Mouse (Mus musculus): ENCODE measurements around the gene Atg2a.

Atg2a gene

DNA sequence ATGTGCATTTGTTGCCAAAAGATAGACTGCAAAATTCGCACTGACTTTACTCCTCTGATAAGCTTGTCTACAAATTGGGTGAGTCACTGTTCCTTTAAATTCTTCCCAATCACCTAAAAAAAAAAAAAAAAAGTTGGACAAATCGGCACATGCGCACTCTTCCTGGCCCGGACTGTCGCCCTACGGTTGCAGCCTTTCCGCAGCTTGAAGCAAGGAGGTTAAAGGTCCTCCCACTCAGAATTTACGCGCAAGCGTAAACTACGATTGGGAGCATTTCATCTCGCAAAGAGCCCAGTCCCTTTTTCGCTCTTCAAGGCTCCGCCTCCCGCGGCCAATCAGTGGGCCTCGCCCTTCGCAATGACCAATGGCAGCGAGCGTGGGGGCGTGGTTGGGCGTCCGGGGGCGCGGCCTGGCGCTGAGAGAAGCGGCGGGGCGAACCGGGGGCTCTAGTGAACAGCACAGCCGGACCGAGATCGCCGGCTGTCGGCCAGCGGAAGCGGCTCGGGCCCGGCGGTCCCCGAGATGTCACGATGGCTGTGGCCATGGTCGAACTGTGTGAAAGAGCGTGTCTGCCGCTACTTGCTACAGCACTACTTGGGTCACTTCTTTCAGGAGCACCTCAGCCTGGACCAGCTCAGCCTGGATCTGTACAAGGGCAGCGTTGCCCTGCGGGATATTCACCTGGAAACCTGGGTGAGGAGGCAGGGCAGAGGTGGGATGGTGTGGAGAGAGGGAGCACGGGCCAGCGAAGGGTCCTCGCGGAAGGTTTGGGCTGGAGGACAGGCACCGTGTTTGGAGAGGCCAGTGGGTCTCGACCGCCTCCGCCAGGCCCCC lies at the start of gene Atg2a:
Gene Atg2a, plus strand, starts transcription at position 395 of the 834 bp plus-strand sequence.
- DNase-seq (ENCODE audit: low spot score): peak; percentile 99

GRCm38 (mm10) chr19:6204265-6204664 lies 37.2 kb upstream of the Atg2a start:
- DNase-seq (ENCODE audit: low spot score): no peak

DNA sequence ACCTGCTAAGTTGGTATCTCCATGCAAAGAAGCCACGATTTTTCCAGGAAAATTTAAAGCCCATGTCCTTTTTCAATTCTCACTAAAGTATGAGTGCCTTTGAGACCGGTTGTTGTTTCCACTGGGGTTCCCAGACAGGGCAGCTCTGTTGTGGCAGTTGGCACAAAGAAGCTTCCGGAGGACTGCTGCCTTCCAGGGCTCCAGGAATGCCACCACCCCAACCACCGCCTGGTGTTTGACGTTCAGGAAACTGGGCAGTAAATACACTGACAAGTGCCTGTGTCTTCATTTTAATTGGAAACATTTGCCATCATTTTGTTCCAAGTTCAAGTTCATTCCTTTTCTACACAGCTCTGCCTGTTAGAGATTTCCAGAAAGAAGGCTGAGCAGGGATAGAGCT lies 34.8 kb upstream of the Atg2a start:
- DNase-seq (ENCODE audit: low spot score): no peak

DNA sequence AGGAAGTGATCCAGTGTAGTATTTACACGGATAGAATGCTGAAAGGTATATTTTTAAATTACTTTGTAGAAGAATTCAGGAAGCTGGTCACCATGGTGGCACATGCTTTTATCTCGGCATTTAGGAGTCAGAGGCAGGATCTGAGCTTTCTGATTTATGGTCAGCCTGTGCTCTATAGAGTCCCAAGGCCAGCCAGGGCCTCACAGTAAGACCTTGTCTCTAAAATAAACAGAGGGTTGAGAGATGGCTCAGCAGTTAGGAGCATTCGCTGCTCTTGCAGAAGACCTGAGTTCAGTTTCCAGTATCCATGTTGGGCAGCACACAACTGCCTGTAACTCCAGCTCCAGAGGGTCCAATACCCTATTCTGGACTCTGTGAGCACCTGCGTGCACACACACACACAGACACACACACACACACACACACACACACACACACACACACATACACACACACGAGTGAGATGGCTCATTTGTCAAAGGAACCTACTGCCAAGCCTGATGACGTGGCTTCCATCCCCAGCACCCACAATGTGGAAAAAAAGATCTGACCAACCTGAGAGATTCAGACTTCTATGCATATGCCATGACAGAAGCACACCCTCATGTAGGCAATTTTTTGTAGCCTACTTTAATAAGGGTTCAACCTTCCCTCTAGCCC lies 25.3 kb upstream of the Atg2a start:
- DNase-seq (ENCODE audit: low spot score): no peak

DNA sequence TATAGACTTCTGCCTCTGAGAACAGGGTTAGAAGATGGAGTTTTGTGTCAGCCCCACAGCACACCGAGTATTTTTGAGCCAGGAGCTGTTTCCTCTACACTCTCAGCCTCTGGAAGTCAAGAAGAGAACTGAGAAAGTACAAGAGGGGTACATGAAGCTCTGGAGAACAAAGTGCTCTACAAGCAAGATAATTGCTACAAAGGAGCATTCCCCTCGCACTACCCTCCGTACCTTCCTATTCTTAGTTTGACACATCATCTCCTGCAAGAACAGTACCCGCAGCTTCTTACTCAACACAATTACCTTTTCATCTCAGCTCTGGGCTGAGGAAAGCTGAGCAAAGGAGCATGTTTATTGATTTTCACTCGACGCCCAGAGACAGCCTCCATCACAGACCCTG lies 22.9 kb upstream of the Atg2a start:
- no peak for DNase-seq (ENCODE audit: low spot score)

GRCm38 (mm10) chr19:6226135-6226534 lies 15.3 kb upstream of the Atg2a start, which contains the start of gene Gpha2:
Gene Gpha2 (plus strand): TSS chr19:6226380.
- no peak for DNase-seq (ENCODE audit: low spot score)

GRCm38 (mm10) chr19:6226763-6227162 lies 14.7 kb upstream of the Atg2a start:
- DNase-seq (ENCODE audit: low spot score): no peak

GRCm38 (mm10) chr19:6227864-6228263 lies 13.6 kb upstream of the Atg2a start:
- DNase-seq (ENCODE audit: low spot score): no peak

DNA sequence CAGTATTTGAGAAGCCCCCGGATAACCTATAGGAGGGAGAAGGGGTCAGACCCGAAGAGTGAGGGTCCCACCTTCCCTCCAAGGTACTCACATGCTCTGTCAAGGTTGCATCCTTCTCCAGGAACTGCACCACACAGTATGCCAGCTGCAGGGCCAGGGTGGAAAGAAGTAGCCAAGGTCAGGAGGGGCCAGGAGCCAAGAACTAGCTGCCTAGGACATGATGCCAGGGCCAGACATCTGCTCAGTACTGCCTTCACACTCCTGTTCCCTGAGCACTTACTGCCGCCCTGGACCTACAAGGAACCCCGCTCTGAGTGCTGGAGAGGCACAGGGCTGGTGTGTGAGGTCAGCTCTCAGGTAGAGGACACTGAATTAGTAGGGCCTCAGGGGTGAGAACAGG lies 11.1 kb upstream of the Atg2a start:
- no peak for DNase-seq (ENCODE audit: low spot score)

DNA sequence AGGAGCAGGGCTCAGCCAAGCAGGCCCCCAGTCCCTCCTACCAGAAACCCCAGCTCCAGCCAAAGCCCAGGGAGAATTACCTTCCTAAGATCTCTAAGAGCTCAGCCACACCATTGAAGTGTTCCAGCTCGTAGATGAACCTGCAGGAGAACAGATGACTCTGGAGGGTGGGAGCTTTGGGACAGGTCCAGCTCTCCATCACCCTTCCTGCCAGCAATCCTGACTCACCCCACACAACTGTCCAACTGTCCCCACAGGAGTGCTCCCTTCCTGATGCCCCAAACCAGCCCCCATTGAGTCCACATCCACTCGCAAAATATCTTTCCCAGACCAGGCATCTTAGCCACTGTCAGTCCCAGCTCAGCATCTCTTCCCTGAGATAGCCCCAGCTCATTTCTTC lies 10.4 kb upstream of the Atg2a start:
- DNase-seq (ENCODE audit: low spot score): no peak

DNA sequence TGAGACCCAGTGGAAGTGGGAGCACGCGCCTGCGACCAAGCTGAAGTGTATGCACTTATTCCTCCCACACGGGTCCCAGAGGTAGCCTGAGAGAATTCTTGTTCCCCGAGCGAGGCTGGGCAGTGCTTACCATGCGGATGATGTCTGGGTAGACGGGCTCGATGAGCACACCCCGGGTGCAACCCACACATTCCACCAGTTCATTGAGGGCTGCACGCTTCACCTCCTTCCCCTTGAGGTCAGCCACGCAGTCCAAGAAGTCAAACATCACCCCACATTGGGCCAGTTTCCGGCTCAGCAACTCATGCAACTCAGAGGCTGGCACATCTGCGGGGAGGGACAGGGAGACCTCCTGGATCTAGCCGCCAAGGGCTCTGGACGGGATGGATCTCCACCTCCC lies 7.8 kb upstream of the Atg2a start:
- DNase-seq (ENCODE audit: low spot score): no peak

DNA sequence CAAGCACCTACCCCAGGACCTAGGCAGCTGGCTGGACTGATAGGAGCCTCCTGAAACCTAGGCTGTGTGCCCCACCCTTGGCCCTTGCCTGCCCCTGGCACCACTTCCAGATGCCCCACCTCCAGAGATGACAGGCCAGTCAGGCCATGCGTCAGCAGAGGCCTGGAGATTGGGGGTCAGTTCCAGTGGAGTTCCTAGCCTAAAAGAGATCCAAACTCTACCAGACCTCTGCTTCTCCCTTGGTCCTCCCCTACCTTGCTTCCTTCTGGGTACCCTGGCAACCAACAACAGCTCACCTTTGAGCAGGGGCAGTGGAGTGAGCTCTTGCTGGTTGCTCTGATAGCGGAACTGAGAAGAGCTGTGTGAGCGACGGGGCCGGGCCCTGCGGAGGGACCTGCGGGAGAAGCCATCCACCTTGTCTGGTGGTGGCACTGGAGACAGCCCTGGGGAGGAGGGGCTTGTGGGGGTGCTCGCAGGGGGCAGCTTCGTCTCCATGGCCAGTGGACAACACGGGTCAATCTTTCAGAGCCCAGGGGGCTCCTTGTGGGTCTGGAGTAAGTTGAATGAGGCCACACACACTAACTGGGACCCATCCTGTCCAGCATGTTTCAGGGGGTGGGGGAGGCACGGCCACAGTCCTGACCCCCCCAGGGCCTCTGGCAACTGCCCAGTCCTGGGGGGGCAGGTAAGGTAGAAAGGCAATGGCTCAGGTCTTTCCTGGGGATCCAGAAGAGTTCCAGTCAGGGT lies 7.0 kb upstream of the Atg2a start:
- DNase-seq (ENCODE audit: low spot score): no peak

- peak; percentile 90 for DNase-seq (ENCODE audit: low spot score)
Measured at GRCm38 (mm10) chr19:6235084-6236052, 6.1 kb upstream of the Atg2a start, which contains the start of gene Ppp2r5b. Gene Ppp2r5b (minus strand): TSS chr19:6235872.

GRCm38 (mm10) chr19:6236053-6236441 lies 5.4 kb upstream of the Atg2a start:
- peak; percentile 83 for DNase-seq (ENCODE audit: low spot score)

DNA sequence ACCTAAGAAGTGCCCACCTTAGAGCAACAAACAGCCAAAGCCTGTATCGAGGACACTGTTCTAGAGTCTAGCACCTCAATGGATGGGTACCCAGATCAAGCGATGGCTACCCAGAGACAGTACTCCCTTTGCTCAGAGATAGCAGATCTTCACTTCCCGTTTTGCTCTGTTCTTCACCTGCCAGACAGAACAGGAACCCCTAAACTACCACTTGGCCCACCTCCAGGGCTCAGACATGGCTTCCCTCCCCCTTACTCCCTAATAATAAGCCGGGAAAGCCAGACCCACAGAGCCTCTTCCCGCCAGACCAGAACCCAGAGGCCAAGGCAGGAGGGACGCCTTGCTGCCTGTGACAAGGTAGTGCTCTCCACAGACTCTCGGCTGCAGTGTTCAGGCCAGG lies 4.6 kb upstream of the Atg2a start:
- DNase-seq (ENCODE audit: low spot score): no peak

GRCm38 (mm10) chr19:6238740-6239139 lies 2.7 kb upstream of the Atg2a start:
- no peak for DNase-seq (ENCODE audit: low spot score)

- peak; percentile 72 for DNase-seq (ENCODE audit: low spot score)
Measured at GRCm38 (mm10) chr19:6240136-6240535, 1.3 kb upstream of the Atg2a start.

DNA sequence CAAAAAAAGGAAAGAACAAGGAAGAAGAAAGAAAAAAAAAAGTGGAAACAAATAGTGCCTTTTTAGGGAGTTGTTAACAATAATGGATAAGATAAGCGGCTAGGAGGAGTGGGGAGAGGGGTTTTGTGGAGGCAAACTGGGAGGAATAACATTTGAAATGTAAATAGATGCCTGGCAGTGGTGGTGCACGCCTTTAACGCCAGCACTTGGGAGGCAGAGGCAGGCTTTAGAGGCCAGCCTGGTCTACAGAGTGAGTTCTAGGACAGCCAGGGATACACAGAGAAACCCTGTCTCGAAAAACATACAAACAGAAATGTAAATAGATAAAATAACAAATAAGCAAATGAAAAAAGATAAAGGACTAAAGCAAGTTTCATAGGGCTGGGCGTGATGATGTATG lies 743 bp upstream of the Atg2a start:
- no peak for DNase-seq (ENCODE audit: low spot score)

GRCm38 (mm10) chr19:6242281-6242680 lies 813 bp downstream of the Atg2a start:
- DNase-seq (ENCODE audit: low spot score): peak; percentile 61

- DNase-seq (ENCODE audit: low spot score): no peak
Measured at GRCm38 (mm10) chr19:6243226-6243625, 1.8 kb downstream of the Atg2a start.

DNA sequence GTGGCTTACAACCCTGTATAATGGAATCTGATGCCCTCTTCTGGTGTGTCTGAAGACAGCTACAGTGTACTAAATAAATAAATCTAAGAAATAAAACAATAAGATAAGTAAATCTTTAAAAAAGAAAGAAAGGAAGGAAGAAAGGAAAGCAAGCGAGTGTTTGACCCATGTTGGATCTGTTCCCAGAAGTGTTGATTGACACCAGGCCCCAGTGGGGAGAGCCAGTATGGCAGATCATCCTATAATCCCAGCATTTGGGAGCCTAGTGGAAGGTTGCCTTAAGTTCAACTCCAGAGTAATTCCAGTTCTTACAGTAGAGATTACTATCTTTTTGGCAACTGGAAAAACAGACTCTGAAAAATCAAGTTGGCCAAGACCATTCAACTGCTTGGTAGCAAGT lies 4.3 kb downstream of the Atg2a start:
- no peak for DNase-seq (ENCODE audit: low spot score)

All from c-Kit-positive CD71-positive TER-119-positive erythroid progenitor cells, embryonic 14.5 days (primary cell).